Mouse (Mus musculus) retina, adult 2 months (tissue): ENCODE measurements at regions not wholly inside any gene's neighbourhood (a gene's known extent, or its start where the extent isn't known, plus 50 kb on each side); places are given as distances from the start of the nearest gene placed in this dataset.
"Not testable (repeated sequence)": the region's sequence is repeated elsewhere in the genome, so short reads cannot be mapped to it uniquely, and the experiment has no call there.

ENCODE experiments used
- DNase-seq: peaks from one replicate; pipeline ENCODE4 v3.0.0-alpha.2; 2012; ENCODE audit warnings: low read depth, low spot score

GRCm38 (mm10) chr4:22131751-22132736 is 200.9 kb downstream of the Faxc start:
- DNase-seq: peak; percentile 23

GRCm38 (mm10) chr4:22133547-22134495 is 202.7 kb downstream of the Faxc start:
- DNase-seq: no peak

GRCm38 (mm10) chr4:22140122-22140521 is 209.0 kb downstream of the Faxc start:
- DNase-seq: no peak

GRCm38 (mm10) chr4:22143546-22143945 is 212.4 kb downstream of the Faxc start:
- DNase-seq: no peak

GRCm38 (mm10) chr4:22144834-22145233 is 212.5 kb upstream of the Fbxl4 start:
- not testable (repeated sequence) for DNase-seq

GRCm38 (mm10) chr4:22146648-22147409 is 210.5 kb upstream of the Fbxl4 start:
- DNase-seq: no peak

GRCm38 (mm10) chr4:22151899-22152493 is 205.3 kb upstream of the Fbxl4 start:
- DNase-seq: no peak

GRCm38 (mm10) chr4:22152971-22153544 is 204.3 kb upstream of the Fbxl4 start:
- DNase-seq: no peak

- no peak for DNase-seq
Observed at GRCm38 (mm10) chr4:22153620-22154019, 203.7 kb upstream of the Fbxl4 start.

GRCm38 (mm10) chr4:22186422-22186821 is 170.9 kb upstream of the Fbxl4 start:
- no peak for DNase-seq

GRCm38 (mm10) chr4:22188141-22189006 is 169.0 kb upstream of the Fbxl4 start:
- no peak for DNase-seq

- no peak for DNase-seq
Observed at GRCm38 (mm10) chr4:22196501-22196900, 160.8 kb upstream of the Fbxl4 start.

GRCm38 (mm10) chr4:22208531-22208930 is 148.8 kb upstream of the Fbxl4 start:
- DNase-seq: no peak

- no peak for DNase-seq
Observed at GRCm38 (mm10) chr4:22237640-22238039, 119.7 kb upstream of the Fbxl4 start.

- not testable (repeated sequence) for DNase-seq
Observed at GRCm38 (mm10) chr4:22250276-22250675, 107.1 kb upstream of the Fbxl4 start.

GRCm38 (mm10) chr4:22263903-22264302 is 93.4 kb upstream of the Fbxl4 start:
- no peak for DNase-seq

- DNase-seq: no peak
Observed at GRCm38 (mm10) chr4:22269064-22269463, 88.3 kb upstream of the Fbxl4 start.

GRCm38 (mm10) chr4:22274178-22274577 is 83.2 kb upstream of the Fbxl4 start:
- DNase-seq: no peak

- no peak for DNase-seq
Observed at GRCm38 (mm10) chr4:22282536-22283323, 74.6 kb upstream of the Fbxl4 start.
